8 mouse cellular contexts compared by ENCODE assay signal in genomic region chr14:75832982-75833381, GRCm38 (mm10). TPM values are rescaled to one million over a fixed set of nuclear protein-coding genes. Genes with fewer than 3 reads are reported as not detected.
DNase-seq lines count a peak whose midpoint lies in the region; ATAC-seq lines count a peak whose summit lies in the region.

No protein-coding gene starts in this region.

- no peaks in the 10 kb centered on the region for H3K9me3 ChIP-seq in heart, embryonic 10.5 days
- no peaks in the 10 kb centered on the region for H3K9me3 ChIP-seq in kidney, embryonic 14.5 days (ENCODE audit: control insufficient read depth, low read length)
- H3K9me3 ChIP-seq in midbrain, embryonic 10.5 days (replicated peaks), result no peaks in the 10 kb centered on the region

- H3K4me1 ChIP-seq in heart, embryonic 10.5 days, result peaks cover 53% of the 10 kb centered on the region
- H3K4me1 ChIP-seq in kidney, embryonic 14.5 days (ENCODE audit: control insufficient read depth, insufficient read depth, low read length), result peaks cover 23% of the 10 kb centered on the region
- peaks cover 47% of the 10 kb centered on the region for H3K4me1 ChIP-seq in midbrain, embryonic 10.5 days

- peaks cover 5% of the 10 kb centered on the region; the same call in 1 of the 2 replicates for H3K27me3 ChIP-seq in heart, embryonic 10.5 days (ENCODE audit: insufficient read depth, poor library complexity, severe bottlenecking)
- no peaks in the 10 kb centered on the region for H3K27me3 ChIP-seq in kidney, embryonic 14.5 days (ENCODE audit: control insufficient read depth, insufficient read depth, low read length)
- H3K27me3 ChIP-seq in midbrain, embryonic 10.5 days (ENCODE audit: low read depth, poor library complexity, severe bottlenecking), result peaks cover 14% of the 10 kb centered on the region

- 27% methylated on average over 4 of the region's 4 CpGs for WGBS in heart, embryonic 10.5 days
- 45% methylated on average over 4 of the region's 4 CpGs for WGBS in kidney, embryonic 14.5 days
- WGBS in midbrain, embryonic 10.5 days, result 29% methylated on average over 4 of the region's 4 CpGs

- H3K27ac ChIP-seq in heart, embryonic 10.5 days, result peak overlapping the region; percentile 99
- peak overlapping the region; percentile 97; the same call in 1 of the 2 replicates for H3K27ac ChIP-seq in kidney, embryonic 14.5 days (ENCODE audit: low read depth, low read length)
- H3K27ac ChIP-seq in midbrain, embryonic 10.5 days (replicated peaks), result peak overlapping the region; percentile 95

- peak overlapping the region; percentile 70 for H3K4me3 ChIP-seq in heart, embryonic 10.5 days
- peak overlapping the region; percentile 45; the same call in 1 of the 2 replicates for H3K4me3 ChIP-seq in kidney, embryonic 14.5 days (ENCODE audit: low read length)
- peak overlapping the region; percentile 63 for H3K4me3 ChIP-seq in midbrain, embryonic 10.5 days

- no peak for DNase-seq in heart, embryonic 10.5 days (ENCODE audit: low spot score)
- DNase-seq in heart, postnatal 10 days, result no peak
- DNase-seq in embryo, embryonic 10.5 days (ENCODE audit: low spot score), result peak; percentile 74
- peak; percentile 40 for DNase-seq in midbrain, embryonic 10.5 days (ENCODE audit: low spot score)
- no peak for DNase-seq in spleen, postnatal 10 days (ENCODE audit: low spot score in 2 of 2)
- DNase-seq in cerebellum, adult 11 months, result no peak

- H3K4me2 ChIP-seq in kidney, embryonic 14.5 days (replicated peaks; ENCODE audit: low read depth, low read length), result peak overlapping the region; percentile 92

- no peaks in the 10 kb centered on the region for H3K36me3 ChIP-seq in heart, embryonic 10.5 days
- H3K36me3 ChIP-seq in kidney, embryonic 14.5 days (ENCODE audit: control insufficient read depth, insufficient read depth, low read length), result no peaks in the 10 kb centered on the region
- H3K36me3 ChIP-seq in midbrain, embryonic 10.5 days, result no peaks in the 10 kb centered on the region

- no peak for ATAC-seq in kidney, embryonic 14.5 days (ENCODE audit: low FRiP score, low TSS enrichment)
- ATAC-seq in activated CD4-positive, CD25-positive, alpha-beta regulatory T cell, adult 4 months, result no peak

- intact Hi-C loops in heart, postnatal 10 days (cut with DNase I), result loop anchor here (1.0 kb wide), 1 partner anchor 47 kb away; no protein-coding TSS in a partner anchor

- no peak overlapping the region for H3K9ac ChIP-seq in kidney, embryonic 14.5 days (ENCODE audit: low read depth, low read length)

RNA-seq across cellular contexts. Expression of gene Tpt1, which starts 11.9 kb away (rescaled TPM):
- polyA plus RNA-seq in heart, embryonic 10.5 days (2016; fragmentation: Nextera tagmentation; extraction: Ambion mirVana), result 737 and 812 TPM in 2 replicates
- 1,000 to 10,000 TPM; 3,104 to 3,215 TPM for total RNA-seq in heart, postnatal 10 days (2021)
- 1,151 and 1,339 TPM in 2 replicates for polyA plus RNA-seq in kidney, embryonic 14.5 days (2014; fragmentation: Nextera tagmentation; extraction: Ambion mirVana)
- polyA plus RNA-seq in midbrain, embryonic 10.5 days (2016; fragmentation: Nextera tagmentation; extraction: Ambion mirVana), result 805 and 934 TPM in 2 replicates
- polyA plus RNA-seq in activated CD4-positive, CD25-positive, alpha-beta regulatory T cell, adult 4 months (2017; shearing (Covaris generic)), result 1,000 to 10,000 TPM; 1,760 to 1,971 TPM

RNA-seq across cellular contexts. Expression of gene Slc25a30, which starts 46.1 kb away (rescaled TPM):
- 5.2 and 5.8 TPM in 2 replicates for polyA plus RNA-seq in heart, embryonic 10.5 days (2016; fragmentation: Nextera tagmentation; extraction: Ambion mirVana)
- 10 to 100 TPM; 20.2 to 23.5 TPM for total RNA-seq in heart, postnatal 10 days (2021)
- 8.1 and 9.6 TPM in 2 replicates for polyA plus RNA-seq in kidney, embryonic 14.5 days (2014; fragmentation: Nextera tagmentation; extraction: Ambion mirVana)
- 5.8 and 6.3 TPM in 2 replicates for polyA plus RNA-seq in midbrain, embryonic 10.5 days (2016; fragmentation: Nextera tagmentation; extraction: Ambion mirVana)
- 10 to 100 TPM; 19.4 to 22.7 TPM for polyA plus RNA-seq in activated CD4-positive, CD25-positive, alpha-beta regulatory T cell, adult 4 months (2017; shearing (Covaris generic))

Comparison
In these comparisons a context has a peak if more than half of its experiments do, and no peak if none do; other contexts are left out.
1. DNase-seq: peak in embryo, embryonic 10.5 days (single experiment) and midbrain, embryonic 10.5 days (single experiment); none in heart, embryonic 10.5 days (single experiment), heart, postnatal 10 days (0 of 2), spleen, postnatal 10 days (0 of 2) and cerebellum, adult 11 months (single experiment).
2. Peak in every context shown above with its lines, with median percentiles within 50 percentile points of each other: H3K27ac ChIP-seq and H3K4me3 ChIP-seq.